Mouse (Mus musculus) T-helper 2 cell (primary cell): ENCODE measurements around the gene Mmp9.

ENCODE experiments used
- in situ Hi-C: fragments of 300-600 bp; cut with MboI, MseI; formaldehyde crosslinking; loops from one replicate; pipeline ENCODE4 v1.15.1; 2025; ENCODE audit warnings: high pct_unique_total_duplicates

Gene Mmp9

DNA sequence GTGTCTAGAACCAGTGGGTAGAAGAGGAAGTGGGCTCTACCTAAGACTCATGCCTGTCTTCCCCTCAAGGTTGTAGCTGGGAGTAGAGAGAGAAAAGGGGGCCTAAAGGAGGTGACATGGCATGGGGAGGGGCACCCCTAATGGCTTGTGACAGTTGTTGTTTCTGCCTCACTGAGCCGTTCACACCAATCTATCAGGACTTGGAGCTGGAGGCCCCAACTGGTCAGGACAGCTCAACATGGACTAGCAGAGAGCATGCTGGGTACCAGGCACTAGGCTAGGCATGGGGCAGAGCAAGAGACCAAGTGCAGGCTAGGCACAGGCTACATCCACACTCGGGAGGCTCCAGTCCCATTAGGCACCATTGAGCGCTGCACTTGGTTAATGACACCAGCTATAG, 50.5 kb downstream of the Mmp9 start:
- in situ Hi-C loops: loop anchor here (25.0 kb wide), 1 partner anchor 1521 kb away; no protein-coding TSS in a partner anchor

- in situ Hi-C loops: loop anchor here (25.0 kb wide), 1 partner anchor 1520 kb away; no protein-coding TSS in a partner anchor
Measured at GRCm38 (mm10) chr2:164991808-164992207, 51.2 kb downstream of the Mmp9 start.

DNA sequence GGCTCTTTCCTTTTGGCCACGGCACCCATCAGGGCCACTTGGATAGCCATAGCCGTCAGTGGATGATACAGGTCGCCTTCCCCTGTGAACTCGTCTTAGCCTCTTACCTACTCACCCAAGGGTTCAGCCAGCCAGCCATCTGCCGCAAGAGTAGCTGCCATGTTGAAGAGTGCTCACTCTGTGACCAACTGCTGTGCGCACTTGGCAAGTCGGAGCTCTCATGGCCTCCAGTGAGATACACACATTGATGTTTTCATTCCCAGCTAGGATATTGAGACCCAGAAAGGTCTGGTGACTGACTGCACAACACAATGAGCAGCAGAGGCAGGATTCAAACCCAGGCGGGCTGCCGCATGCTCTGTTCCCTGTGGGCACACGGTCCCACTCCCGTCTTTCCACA, 53.6 kb downstream of the Mmp9 start:
- in situ Hi-C loops: loop anchor here (25.0 kb wide), 1 partner anchor 1518 kb away; no protein-coding TSS in a partner anchor

- in situ Hi-C loops: loop anchor here (25.0 kb wide), 1 partner anchor 1517 kb away; no protein-coding TSS in a partner anchor
Measured at GRCm38 (mm10) chr2:164994659-164995428, 54.3 kb downstream of the Mmp9 start.

DNA sequence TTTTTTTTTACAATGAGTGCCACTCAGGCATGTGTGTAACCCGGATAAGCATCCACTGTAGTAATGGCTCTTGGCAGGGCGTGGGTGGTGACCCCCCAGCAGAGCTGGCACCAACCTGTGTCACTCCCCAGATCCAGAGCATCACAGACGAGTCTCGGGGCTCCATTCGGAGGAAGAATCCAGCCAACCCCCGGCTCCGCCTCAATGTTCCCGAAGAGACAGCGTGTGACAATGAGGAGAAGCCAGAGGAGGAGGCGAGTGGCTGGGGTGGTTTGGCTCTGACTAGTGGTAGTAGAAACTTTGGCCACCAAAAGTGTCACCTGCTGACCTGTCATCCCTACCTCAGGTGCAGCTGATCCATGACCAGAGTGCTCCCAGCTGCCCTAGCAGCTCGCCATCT, 55.4 kb downstream of the Mmp9 start:
- in situ Hi-C loops: loop anchor here (25.0 kb wide), 1 partner anchor 1516 kb away; no protein-coding TSS in a partner anchor

DNA sequence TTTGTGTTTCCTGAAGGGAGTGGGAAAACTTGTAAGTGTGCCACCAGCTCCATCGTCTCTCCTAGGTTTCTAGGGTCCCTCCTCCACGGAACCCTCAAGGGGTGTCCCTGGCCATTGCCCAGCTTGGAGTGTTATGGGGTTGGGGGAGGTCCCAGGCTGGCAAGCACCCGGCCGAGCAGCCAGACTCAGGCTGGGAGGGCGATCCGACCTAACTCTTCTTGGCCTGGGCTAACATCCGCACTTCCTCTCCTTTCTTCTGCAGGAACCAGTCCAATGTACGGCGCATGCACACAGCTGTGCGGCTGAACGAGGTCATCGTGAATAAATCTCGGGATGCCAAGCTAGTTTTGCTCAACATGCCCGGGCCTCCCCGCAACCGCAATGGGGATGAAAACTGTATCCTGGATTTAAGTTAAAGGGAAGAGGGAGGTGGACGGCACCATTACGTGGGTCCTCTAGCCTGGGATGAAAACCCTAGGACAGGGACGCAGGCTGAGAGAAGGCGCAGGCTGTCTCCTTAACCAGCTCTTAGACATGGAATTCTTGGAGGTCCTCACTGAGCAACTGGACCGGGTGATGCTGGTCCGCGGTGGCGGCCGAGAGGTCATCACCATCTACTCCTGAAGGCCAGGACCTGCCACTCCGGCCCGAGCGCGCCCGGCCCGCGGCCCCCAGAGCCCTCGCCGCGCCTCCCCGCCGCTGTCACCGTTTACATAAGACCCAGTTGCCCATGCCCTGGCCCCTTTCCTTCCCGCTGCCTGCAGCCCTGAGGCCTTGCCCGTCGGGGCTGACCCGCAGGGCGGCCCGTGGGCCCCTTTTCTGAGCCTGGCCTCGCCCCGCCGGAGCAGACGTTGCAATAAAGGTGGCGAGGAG, 56.5 kb downstream of the Mmp9 start:
- in situ Hi-C loops: loop anchor here (25.0 kb wide), 1 partner anchor 1515 kb away; no protein-coding TSS in a partner anchor

DNA sequence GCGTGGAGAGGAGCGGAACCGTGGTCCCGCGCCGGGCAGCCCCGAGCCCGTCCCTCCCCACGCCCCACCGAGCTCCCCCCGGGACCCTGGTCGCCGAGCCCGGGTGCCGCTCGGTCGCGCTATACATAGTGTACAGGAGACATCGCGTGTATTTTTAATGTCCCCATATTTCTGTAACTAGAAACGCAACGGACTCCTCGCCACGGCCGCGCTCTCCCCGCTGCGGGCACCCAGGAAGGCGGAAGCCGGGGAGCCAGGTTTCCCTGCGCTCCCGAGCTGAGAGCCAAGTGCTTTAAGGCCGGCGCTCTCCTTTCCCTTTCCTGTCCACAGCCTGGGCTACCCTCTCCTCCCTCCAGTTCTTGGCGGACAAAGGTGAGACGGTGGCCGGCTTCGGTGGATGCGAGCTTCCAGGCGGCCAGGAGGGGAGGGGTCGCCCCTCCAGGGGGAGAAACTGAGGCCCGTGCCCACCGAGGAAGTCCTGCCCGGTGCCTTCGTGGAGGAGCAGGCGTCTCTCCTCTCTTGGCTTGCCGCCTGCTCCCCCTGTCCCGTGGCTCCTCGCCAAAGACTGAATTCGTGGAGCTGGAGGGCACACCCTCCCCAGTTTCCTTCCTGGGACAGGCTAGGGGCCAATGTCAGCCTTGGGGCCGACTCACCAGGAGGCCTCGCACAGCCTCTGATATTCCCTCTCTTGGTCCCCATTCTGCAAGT, 57.3 kb downstream of the Mmp9 start:
- in situ Hi-C loops: loop anchor here (25.0 kb wide), 1 partner anchor 1514 kb away; no protein-coding TSS in a partner anchor

GRCm38 (mm10) chr2:165001958-165002357, 61.4 kb downstream of the Mmp9 start:
- in situ Hi-C loops: no loop called here

- in situ Hi-C loops: no loop called here
Measured at GRCm38 (mm10) chr2:165003108-165003507, 62.5 kb downstream of the Mmp9 start.

GRCm38 (mm10) chr2:165004237-165004636, 63.7 kb downstream of the Mmp9 start:
- in situ Hi-C loops: no loop called here
